Mouse (Mus musculus) natural killer cell, adult 2 months (primary cell): ENCODE results near the gene Adgrl2.
A peak's percentile ranks its signal among the peaks of the same experiment; 100 is the strongest.

Source experiments
- DNase-seq, 2 experiments: peaks; one replicate each; pipeline ENCODE4 v3.0.0; 2022; ENCODE audit warnings: low spot score in 2 of 2

Adgrl2 gene

GRCm38 (mm10) chr3:148922618-148923095, 67.7 kb downstream of the Adgrl2 start:
- DNase-seq = no peak

- DNase-seq = no peak
Measured at GRCm38 (mm10) chr3:148921966-148922587, 68.3 kb downstream of the Adgrl2 start.

- DNase-seq = no peak
Measured at GRCm38 (mm10) chr3:148920881-148921280, 69.5 kb downstream of the Adgrl2 start.

GRCm38 (mm10) chr3:148918425-148918824, 71.9 kb downstream of the Adgrl2 start:
- DNase-seq = peak; percentile 6 to 14

- no peak for DNase-seq
Measured at GRCm38 (mm10) chr3:148917837-148918236, 72.5 kb downstream of the Adgrl2 start.

- no peak for DNase-seq
Measured at GRCm38 (mm10) chr3:148916226-148916625, 74.1 kb downstream of the Adgrl2 start.

- DNase-seq = no peak
Measured at GRCm38 (mm10) chr3:148912944-148913684, 77.2 kb downstream of the Adgrl2 start.

GRCm38 (mm10) chr3:148912536-148912935, 77.8 kb downstream of the Adgrl2 start:
- DNase-seq = no peak

- no peak for DNase-seq
Measured at GRCm38 (mm10) chr3:148907873-148908272, 82.5 kb downstream of the Adgrl2 start.

- DNase-seq = no peak
Measured at GRCm38 (mm10) chr3:148907024-148907778, 83.2 kb downstream of the Adgrl2 start.

- no peak for DNase-seq
Measured at GRCm38 (mm10) chr3:148905906-148906779, 84.2 kb downstream of the Adgrl2 start.

GRCm38 (mm10) chr3:148905435-148905834, 84.9 kb downstream of the Adgrl2 start:
- DNase-seq = no peak

GRCm38 (mm10) chr3:148899857-148900256, 90.5 kb downstream of the Adgrl2 start:
- DNase-seq = no peak

GRCm38 (mm10) chr3:148899416-148899815, 90.9 kb downstream of the Adgrl2 start:
- DNase-seq = no peak

GRCm38 (mm10) chr3:148898535-148899250, 91.7 kb downstream of the Adgrl2 start:
- no peak for DNase-seq

- DNase-seq = no peak
Measured at GRCm38 (mm10) chr3:148896281-148896680, 94.1 kb downstream of the Adgrl2 start.

GRCm38 (mm10) chr3:148895396-148896109, 94.8 kb downstream of the Adgrl2 start:
- DNase-seq = peak; percentile 24 to 49

GRCm38 (mm10) chr3:148894867-148895266, 95.5 kb downstream of the Adgrl2 start:
- DNase-seq = no peak

- DNase-seq = no peak
Measured at GRCm38 (mm10) chr3:148887902-148888301, 102.5 kb downstream of the Adgrl2 start.

GRCm38 (mm10) chr3:148886956-148887355, 103.4 kb downstream of the Adgrl2 start:
- no peak for DNase-seq
